Mouse (Mus musculus): ENCODE results near the gene Eef2kmt. TPM values are rescaled to one million over a fixed set of nuclear protein-coding genes. Genes with fewer than 3 reads are reported as not detected.
A peak's percentile ranks its signal among the peaks of the same experiment; 100 is the strongest.

Eef2kmt gene
- polyA plus RNA-seq, 1 experiment from 2014 or later: 15.2 TPM

GRCm38 (mm10) chr16:5263156-5263555, 7.4 kb upstream of the Eef2kmt start:
- WGBS: 74% methylated on average over 8 of the region's 8 CpGs
- Histone ChIP-seq H3K4me2 (ENCODE audit: low read depth) (no peak overlapping the region), H3K9ac (ENCODE audit: low read length) (no peak overlapping the region), H3K4me3 (ENCODE audit: low read depth, low read length) (no peak overlapping the region), H3K4me1 (ENCODE audit: control insufficient read depth, insufficient read depth, low read length) (no peaks in the 10 kb centered on the region), H3K36me3 (ENCODE audit: control insufficient read depth, insufficient read depth, low read length) (no peaks in the 10 kb centered on the region), H3K27ac (ENCODE audit: low read depth, low read length) (no peak overlapping the region), H3K9me3 (ENCODE audit: control insufficient read depth, low read length) (no peaks in the 10 kb centered on the region), H3K27me3 (ENCODE audit: control insufficient read depth, insufficient read depth, low read length) (no peaks in the 10 kb centered on the region)
- DNase-seq (ENCODE audit: low spot score) (no peak), ATAC-seq (ENCODE audit: insufficient read depth, low FRiP score, low TSS enrichment) (no peak)

GRCm38 (mm10) chr16:5255081-5255740, 572 bp downstream of the Eef2kmt start:
- Histone ChIP-seq H3K4me2 (ENCODE audit: low read depth) (peak overlapping the region; percentile 79), H3K36me3 (ENCODE audit: control insufficient read depth, insufficient read depth, low read length) (no peaks in the 10 kb centered on the region), H3K4me1 (ENCODE audit: control insufficient read depth, insufficient read depth, low read length) (peaks cover 12% of the 10 kb centered on the region), H3K27ac (ENCODE audit: low read depth, low read length) (0 out of 2 replicates have a peak overlapping the region, but pooled peaks have one; percentile 64), H3K27me3 (ENCODE audit: control insufficient read depth, insufficient read depth, low read length) (no peaks in the 10 kb centered on the region), H3K9ac (ENCODE audit: low read length) (peak overlapping the region; percentile 71), H3K4me3 (ENCODE audit: low read depth, low read length) (peak overlapping the region; percentile 53), H3K9me3 (ENCODE audit: control insufficient read depth, low read length) (no peaks in the 10 kb centered on the region)
- ATAC-seq (ENCODE audit: insufficient read depth, low FRiP score, low TSS enrichment) (peak; percentile 40; the same call in 1 of the 2 replicates), DNase-seq (ENCODE audit: low spot score) (peak; percentile 16)
- 2% methylated on average over 27 of the region's 27 CpGs for WGBS

GRCm38 (mm10) chr16:5254346-5255025, 1.3 kb downstream of the Eef2kmt start:
- Histone ChIP-seq H3K4me2 (ENCODE audit: low read depth) (peak overlapping the region; percentile 79), H3K36me3 (ENCODE audit: control insufficient read depth, insufficient read depth, low read length) (0 out of 2 replicates have a peak, but pooled peaks cover 3% of the 10 kb centered on the region), H3K27me3 (ENCODE audit: control insufficient read depth, insufficient read depth, low read length) (no peaks in the 10 kb centered on the region), H3K4me1 (ENCODE audit: control insufficient read depth, insufficient read depth, low read length) (peaks cover 12% of the 10 kb centered on the region), H3K4me3 (ENCODE audit: low read depth, low read length) (peak overlapping the region; percentile 53), H3K9ac (ENCODE audit: low read length) (peak overlapping the region; percentile 71; the same call in 1 of the 2 replicates), H3K9me3 (ENCODE audit: control insufficient read depth, low read length) (no peaks in the 10 kb centered on the region), H3K27ac (ENCODE audit: low read depth, low read length) (0 out of 2 replicates have a peak overlapping the region, but pooled peaks have one; percentile 35)
- DNase-seq (ENCODE audit: low spot score) (peak; percentile 82), ATAC-seq (ENCODE audit: insufficient read depth, low FRiP score, low TSS enrichment) (peak; percentile 24)
- WGBS: 8% methylated on average over 15 of the region's 15 CpGs

DNA sequence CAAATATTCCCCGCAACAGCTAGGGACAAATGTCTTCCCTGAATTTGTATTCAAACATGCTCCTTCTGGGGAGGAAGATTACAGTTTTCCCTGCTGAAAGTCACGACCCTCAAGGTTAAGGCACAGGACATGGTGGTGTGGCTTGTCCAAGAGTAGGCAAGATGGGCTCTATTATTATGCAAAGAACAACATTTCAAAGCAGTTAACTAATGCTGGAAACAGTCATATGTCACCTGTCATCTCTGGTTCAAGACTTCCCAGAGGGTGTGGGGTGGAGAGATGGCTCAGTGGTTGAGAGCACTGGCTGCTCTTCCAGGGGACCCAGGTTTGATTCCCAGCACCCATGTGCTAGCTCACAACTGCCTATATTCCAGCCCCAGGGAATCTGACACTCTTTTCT, 3.5 kb downstream of the Eef2kmt start:
- no peaks in the 10 kb centered on the region for H3K27me3 ChIP-seq (ENCODE audit: control insufficient read depth, insufficient read depth, low read length)
- no peak overlapping the region for H3K4me2 ChIP-seq (ENCODE audit: low read depth)
- no peak overlapping the region for H3K27ac ChIP-seq (ENCODE audit: low read depth, low read length)
- H3K4me3 ChIP-seq (ENCODE audit: low read depth, low read length): no peak overlapping the region
- no peak for ATAC-seq (ENCODE audit: insufficient read depth, low FRiP score, low TSS enrichment)
- peaks cover 12% of the 10 kb centered on the region for H3K4me1 ChIP-seq (ENCODE audit: control insufficient read depth, insufficient read depth, low read length)
- peaks cover 7% of the 10 kb centered on the region; the same call in 1 of the 2 replicates for H3K36me3 ChIP-seq (ENCODE audit: control insufficient read depth, insufficient read depth, low read length)
- H3K9ac ChIP-seq (ENCODE audit: low read length): no peak overlapping the region
- 97% methylated on average over 2 of the region's 2 CpGs for WGBS
- no peak for DNase-seq (ENCODE audit: low spot score)
- H3K9me3 ChIP-seq (ENCODE audit: control insufficient read depth, low read length): no peaks in the 10 kb centered on the region

DNA sequence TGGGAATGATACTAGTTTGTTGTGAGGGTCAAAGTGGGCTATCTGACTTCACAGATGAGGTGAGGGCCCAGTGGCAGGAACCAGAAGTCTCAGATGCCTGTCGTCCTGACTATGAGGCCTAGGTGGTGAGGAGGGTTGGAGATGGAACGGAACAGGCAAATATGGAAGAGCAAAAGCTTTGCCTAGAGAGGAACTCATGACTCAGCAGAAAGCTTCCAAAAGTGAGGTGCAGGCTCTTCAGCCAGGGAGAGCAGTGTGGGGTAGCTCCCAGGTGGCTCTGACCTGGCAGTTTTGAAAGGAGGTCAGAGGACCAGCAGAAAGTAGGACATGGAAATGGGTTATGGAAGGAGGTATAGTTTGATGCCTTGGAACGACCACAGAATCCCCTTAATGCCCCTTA, 4.9 kb downstream of the Eef2kmt start:
- Histone ChIP-seq H3K27me3 (ENCODE audit: control insufficient read depth, insufficient read depth, low read length) (no peaks in the 10 kb centered on the region), H3K4me2 (ENCODE audit: low read depth) (no peak overlapping the region), H3K4me3 (ENCODE audit: low read depth, low read length) (no peak overlapping the region), H3K27ac (ENCODE audit: low read depth, low read length) (no peak overlapping the region), H3K36me3 (ENCODE audit: control insufficient read depth, insufficient read depth, low read length) (peaks cover 7% of the 10 kb centered on the region; the same call in 1 of the 2 replicates), H3K9ac (ENCODE audit: low read length) (no peak overlapping the region), H3K9me3 (ENCODE audit: control insufficient read depth, low read length) (no peaks in the 10 kb centered on the region), H3K4me1 (ENCODE audit: control insufficient read depth, insufficient read depth, low read length) (peaks cover 6% of the 10 kb centered on the region)
- ATAC-seq (ENCODE audit: insufficient read depth, low FRiP score, low TSS enrichment): no peak
- 87% methylated on average over 3 of the region's 3 CpGs for WGBS
- no peak for DNase-seq (ENCODE audit: low spot score)

- no peak overlapping the region for H3K4me3 ChIP-seq (ENCODE audit: low read depth, low read length)
- no peak overlapping the region for H3K27ac ChIP-seq (ENCODE audit: low read depth, low read length)
- H3K4me2 ChIP-seq (ENCODE audit: low read depth): no peak overlapping the region
- H3K9me3 ChIP-seq (ENCODE audit: control insufficient read depth, low read length): no peaks in the 10 kb centered on the region
- no peak overlapping the region for H3K9ac ChIP-seq (ENCODE audit: low read length)
- ATAC-seq (ENCODE audit: insufficient read depth, low FRiP score, low TSS enrichment) (0 out of 2 replicates have a peak, but pooled peaks have one; percentile 23), DNase-seq (ENCODE audit: low spot score) (peak; percentile 67)
- H3K27me3 ChIP-seq (ENCODE audit: control insufficient read depth, insufficient read depth, low read length): no peaks in the 10 kb centered on the region
- no peaks in the 10 kb centered on the region for H3K4me1 ChIP-seq (ENCODE audit: control insufficient read depth, insufficient read depth, low read length)
- H3K36me3 ChIP-seq (ENCODE audit: control insufficient read depth, insufficient read depth, low read length): peaks cover 5% of the 10 kb centered on the region
- WGBS: 31% methylated on average over 7 of the region's 7 CpGs
These were observed 11.4 kb downstream of the Eef2kmt start for GRCm38 (mm10) chr16:5244411-5244810.

DNA sequence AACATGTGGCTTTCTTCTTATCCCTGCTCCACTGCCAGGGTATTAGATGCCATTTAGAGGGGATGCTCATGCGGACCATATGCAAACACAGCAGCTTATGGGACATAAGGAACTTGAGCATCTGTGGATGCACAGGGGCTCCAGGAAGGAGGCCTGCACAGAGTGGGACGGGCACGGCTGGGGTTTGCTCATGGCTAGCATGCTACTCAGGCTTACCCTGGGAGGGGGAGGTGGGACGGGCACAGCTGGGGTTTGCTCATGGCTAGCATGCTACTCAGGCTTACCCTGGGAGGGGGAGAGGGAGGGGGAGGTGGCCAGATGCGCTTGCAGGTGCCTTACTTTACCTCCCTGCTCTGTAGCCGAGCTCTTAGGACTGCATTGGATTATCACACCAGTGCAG, 12.9 kb downstream of the Eef2kmt start:
- no peaks in the 10 kb centered on the region for H3K27me3 ChIP-seq (ENCODE audit: control insufficient read depth, insufficient read depth, low read length)
- no peak overlapping the region for H3K9ac ChIP-seq (ENCODE audit: low read length)
- H3K9me3 ChIP-seq (ENCODE audit: control insufficient read depth, low read length): no peaks in the 10 kb centered on the region
- no peak for DNase-seq (ENCODE audit: low spot score)
- 90% methylated on average over 6 of the region's 6 CpGs for WGBS
- ATAC-seq (ENCODE audit: insufficient read depth, low FRiP score, low TSS enrichment): no peak
- H3K36me3 ChIP-seq (ENCODE audit: control insufficient read depth, insufficient read depth, low read length): no peaks in the 10 kb centered on the region; the same call in none of the 2 replicates
- H3K4me1 ChIP-seq (ENCODE audit: control insufficient read depth, insufficient read depth, low read length): no peaks in the 10 kb centered on the region
- H3K27ac ChIP-seq (ENCODE audit: low read depth, low read length): no peak overlapping the region
- H3K4me3 ChIP-seq (ENCODE audit: low read depth, low read length): no peak overlapping the region
- H3K4me2 ChIP-seq (ENCODE audit: low read depth): no peak overlapping the region

GRCm38 (mm10) chr16:5242355-5242754, 13.4 kb downstream of the Eef2kmt start:
- Histone ChIP-seq H3K4me3 (ENCODE audit: low read depth, low read length) (no peak overlapping the region), H3K36me3 (ENCODE audit: control insufficient read depth, insufficient read depth, low read length) (no peaks in the 10 kb centered on the region; the same call in none of the 2 replicates), H3K27ac (ENCODE audit: low read depth, low read length) (no peak overlapping the region), H3K9me3 (ENCODE audit: control insufficient read depth, low read length) (no peaks in the 10 kb centered on the region), H3K4me2 (ENCODE audit: low read depth) (no peak overlapping the region), H3K9ac (ENCODE audit: low read length) (no peak overlapping the region), H3K27me3 (ENCODE audit: control insufficient read depth, insufficient read depth, low read length) (no peaks in the 10 kb centered on the region), H3K4me1 (ENCODE audit: control insufficient read depth, insufficient read depth, low read length) (no peaks in the 10 kb centered on the region)
- DNase-seq (ENCODE audit: low spot score): no peak
- ATAC-seq (ENCODE audit: insufficient read depth, low FRiP score, low TSS enrichment): no peak
- 87% methylated on average over 4 of the region's 4 CpGs for WGBS
